Mouse (Mus musculus): ENCODE data around the gene Hcfc1r1. TPM values are rescaled to one million over a fixed set of nuclear protein-coding genes. Genes with fewer than 3 reads are reported as not detected.

Hcfc1r1 gene
- polyA plus RNA-seq, 1 experiment from 2014 or later: 68.9 TPM

DNA sequence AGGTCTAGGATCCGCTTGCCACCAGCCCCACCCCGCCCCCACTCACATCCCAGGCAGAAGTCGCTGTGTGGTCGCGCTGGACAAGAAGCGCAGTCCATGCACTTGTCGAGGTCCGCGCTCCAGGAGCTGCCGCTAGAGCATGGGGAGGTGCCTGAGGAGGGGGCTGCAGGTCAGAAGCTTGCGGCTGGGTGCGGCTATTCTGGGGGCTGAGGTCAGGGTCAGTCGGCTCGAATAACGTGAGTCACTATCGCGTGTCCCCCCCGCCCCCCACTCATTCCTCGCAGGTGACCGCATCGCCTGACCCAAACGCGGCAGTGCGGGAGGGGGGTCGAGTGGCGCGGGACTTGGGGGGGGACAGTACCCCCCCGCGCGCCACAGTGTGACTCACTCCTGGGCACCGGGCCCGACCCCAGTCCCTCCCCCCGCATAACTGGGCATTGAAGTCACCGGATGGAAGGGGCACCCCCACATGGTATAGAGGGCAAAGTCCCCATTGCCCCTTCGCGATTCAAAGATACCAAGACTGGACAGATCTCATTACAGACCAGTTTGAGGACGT lies 3.2 kb downstream of the Hcfc1r1 start:
- Histone ChIP-seq H3K4me3 (replicated peaks) (peak overlapping the region; percentile 54), H3K4me1 (replicated peaks) (peaks cover 45% of the 10 kb centered on the region), H3K36me3 (no peaks in the 10 kb centered on the region), H3K27me3 (replicated peaks) (peaks cover 29% of the 10 kb centered on the region), H3K4me2 (replicated peaks) (peak overlapping the region; percentile 96), H3K9me3 (no peaks in the 10 kb centered on the region), H3K9ac (peak overlapping the region; percentile 60), H3K27ac (peak overlapping the region; percentile 66; the same call in 1 of the 2 replicates)
- WGBS: 1% methylated on average over 37 of the region's 37 CpGs
- no peak for ATAC-seq

GRCm38 (mm10) chr17:23677236-23677679 lies 3.9 kb downstream of the Hcfc1r1 start, which contains the start of gene Tnfrsf12a:
Gene Tnfrsf12a, minus strand, starts transcription at chr17:23677468.
- peak; percentile 44 for ATAC-seq
- H3K4me3 ChIP-seq (replicated peaks): peak within 1 kb of the TSS; percentile 54
- peak within 1 kb of the TSS; percentile 96 for H3K4me2 ChIP-seq (replicated peaks)
- no peaks in the 10 kb centered on the region for H3K9me3 ChIP-seq
- peak within 1 kb of the TSS; percentile 60 for H3K9ac ChIP-seq
- no peaks in the 10 kb centered on the region for H3K36me3 ChIP-seq
- 0% methylated on average over 34 of the region's 34 CpGs for WGBS
- peaks cover 51% of the 10 kb centered on the region for H3K4me1 ChIP-seq (replicated peaks)
- peak within 1 kb of the TSS; percentile 66 for H3K27ac ChIP-seq
- H3K27me3 ChIP-seq (replicated peaks): peaks cover 29% of the 10 kb centered on the region

- peaks cover 53% of the 10 kb centered on the region for H3K4me1 ChIP-seq (replicated peaks)
Observed at GRCm38 (mm10) chr17:23679127-23679835, 5.9 kb downstream of the Hcfc1r1 start, which contains the start of gene Cldn6. Gene Cldn6, plus strand, starts transcription at chr17:23679249.

DNA sequence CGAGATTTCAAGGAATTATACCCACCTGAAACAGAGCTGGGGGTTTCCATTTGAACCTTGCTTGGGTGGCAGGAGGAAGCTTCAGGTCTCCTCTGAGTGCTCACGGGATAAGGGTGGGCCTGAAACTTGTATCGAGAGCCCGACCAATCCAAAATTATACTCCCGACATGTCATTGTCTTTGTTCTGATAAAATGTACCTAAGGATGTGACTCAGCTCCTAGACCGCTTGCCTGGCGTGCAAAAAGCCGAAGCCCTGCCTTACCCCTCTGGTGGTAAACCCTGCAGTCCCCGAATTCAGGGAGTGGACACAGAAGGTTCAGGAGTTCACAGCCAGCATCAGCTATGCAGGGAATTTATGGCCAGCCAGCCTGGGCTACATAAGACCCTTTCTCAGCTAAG lies 6.9 kb downstream of the Hcfc1r1 start:
- peak overlapping the region; percentile 62 for H3K4me2 ChIP-seq (replicated peaks)
- no peak for ATAC-seq
- WGBS: 51% methylated on average over 9 of the region's 9 CpGs
- H3K36me3 ChIP-seq: no peaks in the 10 kb centered on the region
- H3K9me3 ChIP-seq: no peaks in the 10 kb centered on the region
- H3K27ac ChIP-seq: no peak overlapping the region
- H3K4me3 ChIP-seq (replicated peaks): 0 out of 2 replicates have a peak overlapping the region, but pooled peaks have one; percentile 32
- peaks cover 38% of the 10 kb centered on the region for H3K27me3 ChIP-seq (replicated peaks)
- no peak overlapping the region for H3K9ac ChIP-seq
- peaks cover 43% of the 10 kb centered on the region for H3K4me1 ChIP-seq (replicated peaks)

More at GRCm38 (mm10) chr17:23679127-23679835, 5.9 kb downstream of the Hcfc1r1 start, which contains the start of gene Cldn6:
- H3K36me3 ChIP-seq: no peaks in the 10 kb centered on the region
- H3K27me3 ChIP-seq (replicated peaks): peaks cover 38% of the 10 kb centered on the region
- peak within 1 kb of the TSS; percentile 62 for H3K4me2 ChIP-seq (replicated peaks)
- H3K9me3 ChIP-seq: no peaks in the 10 kb centered on the region
- peak within 1 kb of the TSS; percentile 27; the same call in 1 of the 2 replicates for H3K27ac ChIP-seq
- peak within 1 kb of the TSS; percentile 28 for H3K9ac ChIP-seq
- peak within 1 kb of the TSS; percentile 32 for H3K4me3 ChIP-seq (replicated peaks)
- WGBS: 3% methylated on average over 35 of the region's 38 CpGs
- no peak for ATAC-seq

DNA sequence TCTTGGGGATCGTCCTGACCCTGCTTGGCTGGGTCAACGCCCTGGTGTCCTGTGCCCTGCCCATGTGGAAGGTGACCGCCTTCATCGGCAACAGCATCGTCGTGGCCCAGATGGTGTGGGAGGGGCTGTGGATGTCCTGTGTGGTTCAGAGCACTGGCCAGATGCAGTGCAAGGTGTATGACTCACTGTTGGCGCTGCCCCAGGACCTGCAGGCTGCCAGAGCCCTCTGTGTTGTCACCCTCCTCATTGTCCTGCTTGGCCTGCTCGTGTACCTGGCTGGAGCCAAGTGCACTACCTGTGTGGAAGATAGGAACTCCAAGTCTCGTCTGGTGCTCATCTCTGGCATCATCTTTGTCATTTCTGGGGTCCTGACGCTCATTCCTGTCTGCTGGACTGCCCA lies 7.7 kb downstream of the Hcfc1r1 start:
- H3K4me1 ChIP-seq (replicated peaks): peaks cover 35% of the 10 kb centered on the region
- H3K4me2 ChIP-seq (replicated peaks): peak overlapping the region; percentile 14

DNA sequence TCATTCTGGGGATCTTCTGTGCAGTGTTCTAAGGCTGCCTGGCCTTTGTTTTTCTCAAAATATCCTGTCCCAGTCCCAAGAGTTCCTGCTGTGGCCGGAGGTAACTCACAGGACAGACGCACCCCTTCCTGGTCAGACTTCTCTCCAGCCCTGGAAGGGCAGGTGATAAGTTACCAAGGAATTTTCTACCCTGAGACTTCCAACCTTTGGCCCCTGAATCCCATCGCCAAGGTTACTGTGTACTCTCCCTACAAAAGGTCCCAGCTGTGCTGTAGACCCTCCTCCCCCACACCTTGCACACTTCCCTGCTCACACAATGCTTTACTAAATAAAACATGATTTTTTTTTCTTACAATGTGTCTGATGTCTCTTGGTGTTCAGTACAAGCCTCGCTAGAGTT lies 8.7 kb downstream of the Hcfc1r1 start:
- H3K27ac ChIP-seq: peak overlapping the region; percentile 2; the same call in 1 of the 2 replicates
- no peaks in the 10 kb centered on the region for H3K9me3 ChIP-seq
- H3K4me2 ChIP-seq (replicated peaks): no peak overlapping the region
- peaks cover 38% of the 10 kb centered on the region for H3K27me3 ChIP-seq (replicated peaks)
- peak; percentile 26; the same call in 1 of the 2 replicates for ATAC-seq
- H3K36me3 ChIP-seq: no peaks in the 10 kb centered on the region
- H3K4me3 ChIP-seq (replicated peaks): no peak overlapping the region
- WGBS: 37% methylated on average over 4 of the region's 4 CpGs
- peaks cover 28% of the 10 kb centered on the region for H3K4me1 ChIP-seq (replicated peaks)
- no peak overlapping the region for H3K9ac ChIP-seq

More for the DNA sequence above, 7.7 kb downstream of the Hcfc1r1 start:
- Histone ChIP-seq H3K36me3 (no peaks in the 10 kb centered on the region), H3K9me3 (no peaks in the 10 kb centered on the region), H3K4me3 (replicated peaks) (no peak overlapping the region), H3K9ac (no peak overlapping the region), H3K27me3 (replicated peaks) (peaks cover 38% of the 10 kb centered on the region), H3K27ac (no peak overlapping the region)
- 50% methylated on average over 10 of the region's 10 CpGs for WGBS
- no peak for ATAC-seq

- Histone ChIP-seq H3K4me1 (replicated peaks) (peaks cover 28% of the 10 kb centered on the region), H3K27me3 (replicated peaks) (peaks cover 38% of the 10 kb centered on the region), H3K4me2 (replicated peaks) (no peak overlapping the region), H3K9ac (no peak overlapping the region), H3K27ac (no peak overlapping the region), H3K9me3 (no peaks in the 10 kb centered on the region), H3K36me3 (no peaks in the 10 kb centered on the region), H3K4me3 (replicated peaks) (no peak overlapping the region)
- 58% methylated on average over 3 of the region's 3 CpGs for WGBS
- no peak for ATAC-seq
Observed at GRCm38 (mm10) chr17:23682530-23682929, 9.1 kb downstream of the Hcfc1r1 start.

DNA sequence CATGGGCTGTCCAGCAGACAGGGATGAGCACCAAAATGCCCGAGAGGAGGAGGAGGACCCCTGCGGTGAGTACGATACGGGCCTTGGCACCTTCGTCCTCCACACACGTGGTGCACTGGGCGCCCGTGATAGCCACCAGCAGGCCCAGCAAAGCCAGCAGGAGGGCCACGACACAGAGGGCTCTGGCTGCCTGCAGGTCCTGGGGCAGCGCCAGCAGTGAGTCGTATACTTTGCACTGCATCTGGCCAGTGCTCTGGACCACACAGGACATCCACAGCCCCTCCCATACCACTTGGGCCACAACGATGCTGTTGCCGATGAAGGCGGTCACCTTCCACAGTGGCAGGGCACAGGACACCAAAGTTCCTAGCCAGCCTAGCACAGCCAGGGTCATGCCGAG lies 9.8 kb downstream of the Hcfc1r1 start:
- WGBS: 24% methylated on average over 15 of the region's 15 CpGs
- Histone ChIP-seq H3K9me3 (no peaks in the 10 kb centered on the region), H3K27ac (no peak overlapping the region), H3K9ac (no peak overlapping the region), H3K4me3 (replicated peaks) (no peak overlapping the region), H3K4me2 (replicated peaks) (no peak overlapping the region), H3K27me3 (replicated peaks) (peaks cover 38% of the 10 kb centered on the region), H3K4me1 (replicated peaks) (peaks cover 28% of the 10 kb centered on the region), H3K36me3 (no peaks in the 10 kb centered on the region)
- no peak for ATAC-seq

GRCm38 (mm10) chr17:23683856-23684672 lies 10.7 kb downstream of the Hcfc1r1 start, which contains the start of gene Cldn9:
Gene Cldn9, minus strand, starts transcription at chr17:23684026.
- Histone ChIP-seq H3K27ac (no peak within 1 kb of the TSS), H3K9ac (no peak within 1 kb of the TSS), H3K4me3 (replicated peaks) (no peak within 1 kb of the TSS), H3K9me3 (no peaks in the 10 kb centered on the region), H3K36me3 (no peaks in the 10 kb centered on the region), H3K4me2 (replicated peaks) (no peak within 1 kb of the TSS), H3K4me1 (replicated peaks) (peaks cover 27% of the 10 kb centered on the region), H3K27me3 (replicated peaks) (peaks cover 33% of the 10 kb centered on the region)
- ATAC-seq: peak; percentile 25; the same call in 1 of the 2 replicates
- WGBS: 30% methylated on average over 15 of the region's 15 CpGs

GRCm38 (mm10) chr17:23694491-23694890 lies 21.1 kb downstream of the Hcfc1r1 start:
- no peaks in the 10 kb centered on the region for H3K36me3 ChIP-seq
- 30% methylated on average over 1 of the region's 1 CpGs for WGBS
- peaks cover 13% of the 10 kb centered on the region; the same call in 1 of the 2 replicates for H3K4me1 ChIP-seq (replicated peaks)
- H3K9ac ChIP-seq: no peak overlapping the region
- no peak overlapping the region for H3K27ac ChIP-seq
- H3K9me3 ChIP-seq: no peaks in the 10 kb centered on the region
- 0 out of 2 replicates have a peak, but pooled peaks cover under 1% of the 10 kb centered on the region for H3K27me3 ChIP-seq (replicated peaks)
- H3K4me2 ChIP-seq (replicated peaks): no peak overlapping the region
- H3K4me3 ChIP-seq (replicated peaks): no peak overlapping the region
- ATAC-seq: peak; percentile 56

DNA sequence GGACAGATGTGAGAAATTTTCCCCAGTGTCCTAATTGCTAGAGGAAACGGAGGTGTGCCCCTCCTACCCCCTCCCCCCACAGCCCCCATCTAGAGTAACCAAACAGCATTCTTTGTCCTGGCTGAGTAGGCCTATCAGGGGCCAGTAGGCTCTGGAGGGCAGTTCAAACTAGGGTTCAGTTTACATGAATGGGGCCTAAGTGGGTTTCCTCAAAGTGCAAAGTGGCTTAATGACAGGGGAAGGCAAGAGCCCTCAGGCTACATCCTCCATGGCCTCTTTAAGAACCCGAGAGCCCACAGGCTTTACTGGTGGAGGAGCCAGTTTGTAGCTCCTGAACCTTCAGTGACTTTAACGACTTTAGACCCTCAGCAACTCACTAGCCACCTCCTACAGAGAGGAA lies 22.4 kb downstream of the Hcfc1r1 start:
- Histone ChIP-seq H3K4me2 (replicated peaks) (no peak overlapping the region), H3K4me1 (replicated peaks) (peaks cover 14% of the 10 kb centered on the region; the same call in 1 of the 2 replicates)

More for the DNA sequence above, 22.4 kb downstream of the Hcfc1r1 start:
- Histone ChIP-seq H3K36me3 (no peaks in the 10 kb centered on the region), H3K9ac (no peak overlapping the region), H3K9me3 (no peaks in the 10 kb centered on the region), H3K27ac (no peak overlapping the region), H3K27me3 (replicated peaks) (peaks cover 6% of the 10 kb centered on the region; the same call in 1 of the 2 replicates), H3K4me3 (replicated peaks) (no peak overlapping the region)
- 29% methylated on average over 3 of the region's 3 CpGs for WGBS
- ATAC-seq: no peak
